Mouse (Mus musculus) stomach, embryonic 14.5 days (tissue): ENCODE results near the gene Nek5. TPM values are rescaled to one million over a fixed set of nuclear protein-coding genes. Genes with fewer than 3 reads are reported as not detected.
A peak's percentile ranks its signal among the peaks of the same experiment; 100 is the strongest.

ENCODE experiments used
- ATAC-seq: fragments of 200-750 bp; cut with Nextera tagmentation; 2 replicates; pipeline ENCODE4 v1.8.0; 2017; ENCODE audit warnings: low read depth, moderate TSS enrichment; ENCODE audit not compliant: insufficient number of reproducible peaks, insufficient read depth, low FRiP score
- H3K27ac ChIP-seq: fragments of 300-500 bp; sonication (generic); 2 replicates; pipeline ENCODE4 v1.5.1; 2014; ENCODE audit warnings: mild to moderate bottlenecking, low read length, moderate library complexity, mixed read lengths
- H3K27me3 ChIP-seq: fragments of 300-500 bp; sonication (generic); 2 replicates; pipeline ENCODE4 v1.6.1; 2014; ENCODE audit warnings: low read length, control low read depth, mixed read lengths; ENCODE audit not compliant: control insufficient read depth, insufficient read depth
- H3K36me3 ChIP-seq: fragments of 300-500 bp; sonication (generic); 2 replicates; pipeline ENCODE4 v1.6.1; 2014; ENCODE audit warnings: mild to moderate bottlenecking, control low read depth, low read length, moderate library complexity, mixed read lengths; ENCODE audit not compliant: control insufficient read depth, insufficient read depth
- H3K4me1 ChIP-seq: fragments of 300-500 bp; sonication (generic); 2 replicates; pipeline ENCODE4 v1.6.1; 2014; ENCODE audit warnings: low read length, control low read depth, mixed read lengths; ENCODE audit not compliant: control insufficient read depth, insufficient read depth
- H3K4me2 ChIP-seq: fragments of 300-500 bp; sonication (generic); replicated peaks from 2 replicates; pipeline ENCODE4 v1.6.1; 2014; ENCODE audit warnings: low read depth, low read length, control low read depth
- H3K4me3 ChIP-seq: fragments of 300-500 bp; sonication (generic); 2 replicates; pipeline ENCODE4 v1.5.1; 2014; ENCODE audit warnings: low read depth, low read length, control low read depth
- H3K9ac ChIP-seq: fragments of 300-500 bp; sonication (generic); replicated peaks from 2 replicates; pipeline ENCODE4 v1.6.1; 2014; ENCODE audit warnings: low read depth, mild to moderate bottlenecking, control low read depth, low read length, moderate library complexity, mixed read lengths
- H3K9me3 ChIP-seq: fragments of 300-500 bp; sonication (generic); 2 replicates; pipeline ENCODE4 v1.6.1; 2016; ENCODE audit warnings: low read depth, low read length, control low read depth; ENCODE audit not compliant: control insufficient read depth
- WGBS: fragments of 180-500 bp; shearing (Covaris S2); extraction: QIAGEN DNeasy Blood & Tissue Kit; methylation state at CpG from one replicate; pipeline ENCODE4 v1.1.7; 2014; 5-methylcytosine and 5-hydroxymethylcytosine counted together
- polyA plus RNA-seq: library from polyadenylated mRNA; unstranded; fragments of >200 nt; fragmentation: Nextera tagmentation; extraction: Ambion mirVana; gene quantifications from 2 replicates; pipeline ENCODE4 v1.2.1, GENCODE M21; 2014

The Nek5 gene
- polyA plus RNA-seq, 1 experiment from 2014 or later = 0.32 TPM

GRCm38 (mm10) chr8:22028973-22029372 lies 95.9 kb downstream of the Nek5 start:
- Histone ChIP-seq H3K27ac (no peak overlapping the region), H3K9me3 (no peaks in the 10 kb centered on the region), H3K4me1 (no peaks in the 10 kb centered on the region), H3K4me3 (no peak overlapping the region), H3K27me3 (no peaks in the 10 kb centered on the region), H3K9ac (no peak overlapping the region), H3K36me3 (no peaks in the 10 kb centered on the region), H3K4me2 (no peak overlapping the region)
- whole genome bisulfite sequencing = 90% methylated on average over 3 of the region's 3 CpGs
- no peak for ATAC-seq

DNA sequence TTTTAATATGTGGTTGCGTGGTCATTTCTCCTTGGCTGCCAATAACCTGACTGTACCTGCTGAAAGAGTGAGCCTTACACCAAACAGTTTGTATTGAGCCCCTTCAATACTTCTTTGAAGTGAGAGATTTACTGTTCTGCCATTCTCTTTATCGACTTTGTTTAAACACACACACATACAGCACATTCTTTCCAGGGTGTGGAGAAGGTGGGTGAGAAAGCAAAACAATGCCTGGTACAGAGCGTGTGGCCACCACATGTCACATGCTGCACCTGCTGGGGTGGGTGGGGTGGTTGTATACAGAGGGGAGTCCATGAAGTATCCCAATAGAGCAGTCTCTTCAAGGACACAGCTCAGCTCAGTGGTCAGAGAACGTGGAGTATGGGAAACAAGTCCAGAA lies 99.6 kb downstream of the Nek5 start:
- no peaks in the 10 kb centered on the region for H3K4me1 ChIP-seq
- H3K4me3 ChIP-seq = no peak overlapping the region
- no peak overlapping the region for H3K9ac ChIP-seq
- peak overlapping the region; percentile 39; the same call in 1 of the 2 replicates for H3K27ac ChIP-seq
- peak; percentile 90 for ATAC-seq
- H3K9me3 ChIP-seq = no peaks in the 10 kb centered on the region
- H3K27me3 ChIP-seq = no peaks in the 10 kb centered on the region
- H3K4me2 ChIP-seq = no peak overlapping the region
- no peaks in the 10 kb centered on the region for H3K36me3 ChIP-seq
- WGBS = 45% methylated on average over 4 of the region's 4 CpGs

Other genes starting within 250 kb of the Nek5 start
- gene Defb9, start 239.6 kb downstream of the Nek5 start, polyA plus RNA-seq = not detected in 2 replicates
- gene Defb11, start 218.6 kb downstream of the Nek5 start, polyA plus RNA-seq = not detected in 2 replicates
- not detected in 2 replicates for gene Defb15, start 192.3 kb downstream of the Nek5 start, polyA plus RNA-seq
- gene Defb35, start 186.7 kb downstream of the Nek5 start, polyA plus RNA-seq = not detected in 2 replicates
- gene Defb13, start 178.3 kb downstream of the Nek5 start, polyA plus RNA-seq = not detected in 2 replicates
- not detected in 2 replicates for gene Fam90a1a, start 166.3 kb downstream of the Nek5 start, polyA plus RNA-seq
- gene Ccdc70, start 155.3 kb downstream of the Nek5 start, polyA plus RNA-seq = not detected in 2 replicates
- 8.1 and 10.0 TPM in 2 replicates for gene Atp7b, start 64.7 kb downstream of the Nek5 start, polyA plus RNA-seq
- 37.0 and 40.3 TPM in 2 replicates for gene Alg11, start 64.3 kb downstream of the Nek5 start, polyA plus RNA-seq
- 7.0 and 10.7 TPM in 2 replicates for gene Nek3, start 41.4 kb upstream of the Nek5 start, polyA plus RNA-seq
- gene Ckap2, start 60.8 kb upstream of the Nek5 start, polyA plus RNA-seq = 61.5 and 62.0 TPM in 2 replicates
- gene Vps36, start 67.8 kb upstream of the Nek5 start, polyA plus RNA-seq = 57.4 and 60.0 TPM in 2 replicates
- gene Thsd1, start 102.3 kb upstream of the Nek5 start, polyA plus RNA-seq = 9.4 and 10.8 TPM in 2 replicates
- gene Tpte, start 158.4 kb upstream of the Nek5 start, polyA plus RNA-seq = 0.15 TPM in 1 of 2 replicates, not detected in the other